Mouse (Mus musculus) T-helper 1 cell (primary cell): ENCODE results near the gene Hus1.

Experiments
- in situ Hi-C: fragments of 300-600 bp; cut with MboI, MseI; formaldehyde crosslinking; loops from one replicate; pipeline ENCODE4 v1.15.1; 2025; ENCODE audit warnings: high pct_unique_total_duplicates

The Hus1 gene

GRCm38 (mm10) chr11:8983237-8983861 lies 27.6 kb downstream of the Hus1 start:
- in situ Hi-C loops: loop anchor here (5.0 kb wide), 1 partner anchor 154 kb away; no protein-coding TSS in a partner anchor

- in situ Hi-C loops: no loop called here
Measured at GRCm38 (mm10) chr11:8978154-8978553, 32.8 kb downstream of the Hus1 start.

- in situ Hi-C loops: loop anchor here (5.0 kb wide), 1 partner anchor 74 kb away; the partner anchor contains the start of genes Gm11992 and Sun3
Measured at GRCm38 (mm10) chr11:8973166-8973565, 37.8 kb downstream of the Hus1 start, which contains the start of gene Pkd1l1. Gene Pkd1l1, minus strand, starts transcription at chr11:8973266.

- in situ Hi-C loops: loop anchor here (5.0 kb wide), 1 partner anchor 75 kb away; the partner anchor contains the start of genes Gm11992 and Sun3
Measured at GRCm38 (mm10) chr11:8972093-8972492, 38.9 kb downstream of the Hus1 start.

GRCm38 (mm10) chr11:8970509-8970908 lies 40.5 kb downstream of the Hus1 start:
- in situ Hi-C loops: loop anchor here (5.0 kb wide), 1 partner anchor 77 kb away; the partner anchor contains the start of genes Gm11992 and Sun3

- in situ Hi-C loops: no loop called here
Measured at GRCm38 (mm10) chr11:8968094-8968493, 42.9 kb downstream of the Hus1 start.

- in situ Hi-C loops: no loop called here
Measured at GRCm38 (mm10) chr11:8958572-8958971, 52.4 kb downstream of the Hus1 start.

- in situ Hi-C loops: no loop called here
Measured at GRCm38 (mm10) chr11:8958108-8958507, 52.9 kb downstream of the Hus1 start.

- in situ Hi-C loops: no loop called here
Measured at GRCm38 (mm10) chr11:8957023-8957422, 54.0 kb downstream of the Hus1 start.

- in situ Hi-C loops: no loop called here
Measured at GRCm38 (mm10) chr11:8955678-8956077, 55.3 kb downstream of the Hus1 start.

- in situ Hi-C loops: no loop called here
Measured at GRCm38 (mm10) chr11:8949765-8950430, 61.1 kb downstream of the Hus1 start.

- in situ Hi-C loops: no loop called here
Measured at GRCm38 (mm10) chr11:8948871-8949270, 62.1 kb downstream of the Hus1 start.

GRCm38 (mm10) chr11:8944114-8944513 lies 66.9 kb downstream of the Hus1 start:
- in situ Hi-C loops: loop anchor here (5.0 kb wide), 1 partner anchor 52 kb away; no protein-coding TSS in a partner anchor
